Mouse (Mus musculus) kidney, adult 2 months (tissue): ENCODE data around the gene Cby3.
A peak's percentile ranks its signal among the peaks of the same experiment; 100 is the strongest.

Experiments
- CTCF ChIP-seq: fragments of 200-500 bp; conservative IDR thresholded peaks from 2 replicates; pipeline ENCODE4 v1.5.1; 2011; ENCODE audit warnings: low read depth, mild to moderate bottlenecking, control low read depth, low read length, moderate library complexity, mixed read lengths; ENCODE audit not compliant: insufficient read depth, insufficient read length
- POLR2A ChIP-seq: fragments of 200-500 bp; IDR thresholded peaks from one replicate; pipeline ENCODE4 v1.6.1; 2011; ENCODE audit warnings: low read depth, low read length, control low read depth

DNA sequence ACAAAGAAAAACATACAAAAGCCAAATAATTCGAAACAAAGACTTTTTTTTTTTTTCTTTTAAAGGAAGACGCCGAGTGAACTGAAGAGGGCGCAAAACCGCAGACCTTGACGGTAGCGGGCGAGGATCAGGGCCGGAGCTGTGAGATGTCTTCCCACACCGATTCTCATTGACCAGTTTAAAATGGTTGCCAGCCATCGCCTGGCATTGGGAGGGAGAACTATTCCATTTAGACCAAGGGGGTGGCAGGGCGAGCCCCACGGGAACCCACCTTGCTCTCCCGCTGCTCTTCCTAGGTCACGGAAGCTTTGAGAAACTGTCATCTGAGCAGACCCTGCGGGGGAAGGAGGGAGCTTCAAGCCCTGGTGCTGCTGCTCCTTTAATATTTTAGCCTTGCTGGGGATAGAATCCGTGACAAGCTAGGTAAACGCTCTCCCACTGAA is 17.2 kb downstream of the Cby3 start:
- TF ChIP-seq CTCF: peak; percentile 58
- no peak for TF ChIP-seq POLR2A
